Mouse (Mus musculus): ENCODE data around the gene Cep72.
"Not testable (repeated sequence)": the region's sequence is repeated elsewhere in the genome, so short reads cannot be mapped to it uniquely, and the experiment has no call there.

Gene Cep72

DNA sequence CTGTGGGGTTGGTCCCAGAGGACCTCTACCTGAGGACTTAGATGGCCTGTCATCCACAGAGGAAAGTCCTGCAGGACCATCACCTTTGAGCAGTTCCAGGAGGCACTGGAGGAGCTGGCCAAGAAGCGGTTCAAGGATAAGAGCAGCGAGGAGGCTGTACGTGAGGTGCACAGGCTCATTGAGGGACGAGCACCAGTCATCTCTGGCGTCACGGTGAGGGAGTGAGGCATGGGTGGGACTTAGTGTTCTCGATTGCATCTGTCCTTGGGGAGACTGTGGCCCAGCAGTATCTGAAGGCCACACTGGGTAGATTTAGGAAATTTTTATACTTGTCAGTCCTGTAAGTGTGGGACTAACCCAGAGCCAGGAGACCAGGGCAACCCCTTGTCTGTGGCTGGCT, 31.4 kb downstream of the Cep72 start:
- no peak for DNase-seq (ENCODE audit: low spot score)

DNA sequence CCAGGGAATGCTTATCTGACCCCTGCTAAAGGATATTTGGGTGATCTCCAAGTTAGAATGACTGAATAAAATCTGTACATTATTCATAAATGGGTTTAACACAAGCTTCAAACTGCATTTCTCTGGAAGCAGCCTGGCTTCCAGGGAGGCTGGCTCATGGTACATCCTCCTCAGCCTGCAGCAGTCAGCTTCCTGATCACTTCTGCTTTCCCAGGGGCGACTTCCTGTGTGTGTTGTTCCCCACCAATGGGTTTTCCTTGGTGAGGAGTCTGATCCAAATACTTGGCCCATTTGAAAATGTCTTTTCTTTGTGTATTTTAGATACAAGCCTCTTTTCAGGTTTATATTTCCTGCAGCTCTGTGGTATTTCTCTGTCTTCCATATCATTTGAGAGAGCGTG, 33.1 kb downstream of the Cep72 start:
- DNase-seq (ENCODE audit: low spot score), result no peak

DNA sequence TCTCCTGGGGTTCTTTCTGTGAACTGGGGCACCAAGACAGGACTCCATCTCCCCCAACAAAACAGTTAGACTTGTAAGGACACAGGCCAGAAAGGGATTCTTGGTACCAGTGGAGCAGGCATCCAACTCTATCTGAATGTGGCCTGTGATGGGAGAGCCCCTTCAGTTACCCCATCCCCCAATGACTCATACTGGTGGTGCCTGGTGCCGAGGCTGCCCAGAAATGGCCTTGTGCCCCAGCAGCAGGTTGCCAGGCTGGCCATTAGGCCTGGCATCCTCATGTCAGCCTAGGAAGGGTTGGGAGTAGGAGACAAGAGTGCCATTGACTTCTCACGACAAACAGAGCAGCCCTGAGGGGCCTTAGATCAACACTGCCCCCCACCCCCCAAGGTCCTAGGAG, 34.0 kb downstream of the Cep72 start:
- DNase-seq (ENCODE audit: low spot score), result no peak

DNA sequence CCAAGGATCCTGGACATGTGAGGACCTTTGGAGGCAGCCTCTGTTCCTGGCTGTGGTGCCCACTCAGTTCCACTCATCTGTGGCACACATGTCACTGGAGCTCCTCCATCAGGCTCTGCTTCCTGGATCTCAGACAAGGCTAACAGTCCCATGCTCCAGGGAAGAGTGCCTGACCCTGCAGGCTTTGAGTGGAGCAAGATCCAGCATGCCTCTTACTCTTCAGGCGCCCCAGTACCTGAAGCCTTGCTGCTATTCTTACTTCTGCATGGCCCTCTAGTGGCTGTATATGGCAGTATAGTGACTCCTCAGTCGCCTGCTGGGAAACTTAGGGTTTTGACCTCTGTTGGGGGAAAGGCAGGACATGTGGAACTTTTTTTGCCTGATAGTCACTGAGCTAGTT, 35.9 kb downstream of the Cep72 start:
- peak; percentile 75 for DNase-seq (ENCODE audit: low spot score)

DNA sequence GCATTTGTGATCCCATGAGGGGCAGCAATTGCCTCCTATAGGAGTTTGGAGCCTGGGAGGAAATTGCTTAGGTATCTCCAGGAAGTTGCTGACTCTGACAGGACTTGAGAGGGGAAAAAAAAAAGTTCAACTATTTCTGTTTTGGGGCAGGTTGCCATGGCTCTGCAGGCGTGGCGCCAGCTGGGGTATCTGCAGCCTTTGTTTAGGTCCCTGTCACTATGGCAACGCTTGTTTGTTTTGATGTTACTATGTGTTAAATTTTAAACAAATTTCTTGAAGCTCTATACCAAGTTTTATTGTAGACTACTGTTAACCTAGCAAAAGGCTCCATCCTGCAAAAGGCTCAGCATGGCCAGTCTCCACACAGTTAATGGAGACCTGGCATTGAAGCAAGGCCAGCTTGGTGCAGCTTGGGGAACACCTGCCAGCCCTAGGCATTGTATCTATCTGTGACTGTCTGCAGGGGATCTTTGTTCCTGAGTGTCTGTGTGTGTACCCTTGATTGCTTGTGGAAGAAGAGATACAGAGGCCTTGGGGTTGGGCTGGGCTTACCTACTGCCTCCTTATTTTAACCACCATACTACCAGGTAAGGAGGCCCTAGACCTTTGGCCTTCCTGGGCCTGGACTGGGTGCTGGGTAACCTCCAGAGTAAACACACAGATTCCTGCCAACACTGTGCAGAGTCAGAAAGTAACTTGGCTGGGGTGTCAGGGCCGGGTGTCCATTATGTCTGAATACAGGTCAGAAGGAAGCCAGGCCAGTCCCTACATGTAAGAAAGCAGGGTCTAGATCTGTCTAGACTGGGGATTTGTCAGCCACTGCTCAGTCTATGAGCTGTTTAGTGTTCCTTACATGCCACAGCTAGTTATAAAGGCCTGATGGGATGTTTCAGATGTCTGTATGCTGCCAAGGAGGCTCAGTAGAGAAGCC, 36.7 kb downstream of the Cep72 start:
- no peak for DNase-seq (ENCODE audit: low spot score)

DNA sequence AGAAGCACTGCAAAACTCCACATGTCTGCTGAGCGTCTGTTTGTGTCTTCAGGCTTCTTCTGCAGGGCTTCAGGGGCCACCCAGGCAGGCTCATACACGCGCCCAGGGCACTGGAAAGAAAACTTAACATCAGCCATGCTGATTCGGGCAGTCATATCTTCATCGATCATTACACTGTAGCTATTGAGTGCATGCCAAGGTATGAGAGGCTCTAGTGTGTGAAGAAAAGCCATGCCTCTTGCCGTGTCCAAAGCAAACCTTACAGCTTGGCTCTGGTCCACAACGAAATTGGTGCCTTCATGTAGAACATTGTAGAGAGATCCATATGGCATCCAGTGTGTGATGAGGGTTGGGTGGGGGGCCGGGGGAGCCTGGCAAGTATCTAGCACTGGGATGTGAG, 43.1 kb downstream of the Cep72 start:
- not testable (repeated sequence) for DNase-seq (ENCODE audit: low spot score)

DNA sequence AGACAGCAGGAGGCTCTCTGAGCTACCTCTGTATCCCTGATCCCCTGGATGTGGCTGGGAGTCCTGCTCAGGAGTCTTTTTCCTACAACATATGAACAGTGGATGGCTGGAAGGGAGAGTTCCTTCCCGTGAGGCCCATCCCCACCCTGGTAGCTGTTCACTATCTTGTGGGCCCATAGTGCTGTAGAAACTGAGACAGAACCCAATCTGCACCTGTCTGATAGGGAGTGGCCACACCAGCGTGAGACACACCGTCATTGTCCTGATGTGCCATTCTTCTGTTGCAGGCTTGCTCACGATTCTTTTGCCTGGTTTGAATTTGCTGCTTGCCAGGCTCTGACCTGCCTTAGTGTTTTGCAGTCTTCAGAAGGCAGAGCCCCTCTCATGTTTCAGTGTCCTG, 44.7 kb downstream of the Cep72 start:
- DNase-seq (ENCODE audit: low spot score), result no peak

DNA sequence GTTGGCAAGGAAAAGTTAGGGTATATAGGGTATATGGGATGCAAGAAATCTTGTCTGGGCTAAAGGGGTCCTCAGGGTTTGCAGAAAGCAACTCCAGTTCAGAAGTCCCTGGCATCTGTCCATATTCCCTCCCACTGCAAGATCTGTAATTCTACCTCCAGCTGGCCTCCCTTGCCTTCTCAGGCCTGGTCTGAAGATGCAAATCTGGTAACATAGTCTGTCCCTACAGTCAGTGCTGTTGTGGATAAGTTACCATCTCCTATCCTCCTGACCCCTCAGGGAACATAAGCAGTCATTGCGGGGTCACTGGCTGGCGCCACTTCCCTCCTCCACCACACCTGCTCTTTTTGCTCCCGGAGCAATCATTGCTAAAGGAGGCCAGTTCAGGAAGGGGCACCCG, 46.2 kb downstream of the Cep72 start:
- no peak for DNase-seq (ENCODE audit: low spot score)

DNA sequence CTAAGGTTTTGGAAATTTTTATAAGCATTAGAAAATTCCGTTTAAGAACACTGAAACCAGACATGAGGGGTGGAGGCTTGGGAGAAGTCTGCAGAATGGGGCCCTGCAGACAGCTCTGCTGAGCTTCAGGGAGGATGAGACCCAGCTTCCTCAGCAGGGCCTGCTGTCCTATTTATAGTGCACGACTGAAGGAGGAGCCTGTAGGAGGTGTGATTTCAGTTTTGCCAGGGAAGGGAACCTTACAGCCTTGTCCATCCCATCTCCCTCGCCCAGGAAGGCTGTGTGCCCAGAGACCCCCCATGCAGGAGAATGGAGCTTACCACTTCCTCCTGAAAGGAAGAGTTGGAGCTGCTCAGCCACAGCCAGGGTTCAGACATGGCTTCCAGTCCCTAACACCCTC, 51.4 kb downstream of the Cep72 start:
- no peak for DNase-seq (ENCODE audit: low spot score)

DNA sequence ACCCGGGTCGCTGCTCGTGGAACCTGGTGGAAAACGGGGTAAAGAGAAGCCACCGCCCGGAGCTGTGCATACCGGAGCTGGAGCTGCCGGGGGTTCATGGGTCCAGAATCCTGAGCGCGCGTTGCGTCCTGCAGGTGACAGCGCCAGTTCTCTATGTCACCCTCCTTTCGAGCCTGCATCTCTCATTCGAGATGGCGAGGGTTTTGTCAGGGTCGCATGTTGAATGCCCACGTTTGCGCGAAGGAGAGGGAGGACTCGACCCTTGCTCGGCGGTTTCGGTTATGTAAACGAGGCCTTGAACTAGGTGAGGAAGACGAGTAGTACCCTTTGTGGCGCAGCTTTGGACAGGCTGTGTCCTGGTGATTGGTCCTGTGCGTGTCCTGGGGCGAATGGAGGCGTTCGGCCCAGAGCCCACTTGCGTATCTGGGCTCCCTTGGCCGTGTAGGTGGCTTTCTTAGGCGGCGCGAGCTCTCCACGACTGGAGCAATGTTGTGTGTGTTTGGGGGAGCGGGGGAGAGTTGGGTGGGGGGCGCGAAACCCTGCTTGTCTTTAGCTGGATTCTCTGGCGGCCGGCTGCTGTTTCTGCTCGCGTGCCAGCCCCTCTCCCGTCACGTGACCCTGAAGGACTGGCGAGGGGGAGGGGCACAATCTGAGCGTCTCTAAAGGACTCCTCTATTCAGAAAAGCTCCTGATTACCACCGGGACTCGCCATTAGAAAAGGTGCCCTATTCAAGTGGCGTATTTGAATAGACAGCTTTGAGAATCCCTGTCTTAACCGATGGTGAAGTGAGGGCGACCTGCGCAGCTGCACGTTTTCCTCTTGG, 52.1 kb downstream of the Cep72 start:
- peak; percentile 84 for DNase-seq (ENCODE audit: low spot score)

DNA sequence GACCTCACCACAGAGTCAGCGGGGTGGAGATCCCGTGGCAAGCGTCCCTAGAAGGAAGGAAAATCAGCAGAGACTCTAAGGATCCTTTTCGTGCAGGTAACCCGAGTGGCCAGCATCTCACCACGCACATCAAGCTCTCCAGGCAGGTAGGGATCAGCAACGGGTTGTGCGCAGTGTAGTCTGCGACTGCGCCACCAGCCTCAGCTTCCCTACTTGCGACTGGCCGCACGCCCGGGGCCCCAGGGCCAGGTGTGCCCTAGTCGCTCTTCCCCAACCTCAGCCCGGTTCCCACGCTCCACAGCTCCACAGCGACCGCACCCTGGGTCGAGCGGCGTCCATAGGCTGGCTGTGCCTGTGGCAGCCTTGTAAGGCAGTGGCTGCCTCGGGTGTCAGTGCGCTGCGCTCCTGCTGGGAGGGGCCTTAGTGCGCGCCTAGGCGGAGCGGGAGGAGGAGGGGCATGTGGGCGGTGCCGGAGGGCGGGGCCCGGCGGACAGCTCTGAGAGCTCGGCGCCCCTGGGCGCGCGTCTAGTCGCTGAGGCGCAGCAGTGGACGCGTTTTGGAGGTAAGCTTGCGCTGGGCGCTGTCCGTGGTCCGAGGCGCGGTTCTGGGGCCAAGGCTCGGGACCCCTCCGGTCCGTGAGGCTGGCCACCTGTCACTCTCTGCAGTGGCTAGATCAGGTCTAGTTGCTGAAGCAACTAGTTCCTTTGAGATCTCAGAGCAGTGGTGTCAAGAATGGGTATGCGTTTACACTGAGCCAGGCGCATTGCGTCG, 53.0 kb downstream of the Cep72 start, which contains the start of gene Tppp:
Tppp (plus strand) TSS at position 460 of the 771 bp plus-strand sequence.
- DNase-seq (ENCODE audit: low spot score), result peak; percentile 91

DNA sequence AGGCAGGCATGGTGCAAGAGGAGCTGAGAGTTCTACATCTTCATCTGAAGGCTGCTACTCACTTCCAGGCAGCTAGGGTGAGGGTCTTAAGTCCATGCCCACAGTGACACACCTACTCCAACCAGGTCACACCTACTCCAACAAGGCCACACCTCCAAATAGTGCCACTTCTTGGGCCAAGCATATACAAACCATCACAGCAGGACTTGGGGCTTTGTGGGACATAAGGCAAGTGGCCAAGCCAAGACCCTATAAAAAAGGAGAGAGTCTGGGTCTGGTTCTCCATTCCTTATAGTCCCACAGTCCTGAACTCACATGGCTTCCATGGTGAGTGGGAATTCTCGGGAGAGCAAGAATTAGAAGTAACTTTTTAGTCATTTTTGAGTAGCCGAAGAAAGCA, 53.9 kb downstream of the Cep72 start:
- not testable (repeated sequence) for DNase-seq (ENCODE audit: low spot score)

DNA sequence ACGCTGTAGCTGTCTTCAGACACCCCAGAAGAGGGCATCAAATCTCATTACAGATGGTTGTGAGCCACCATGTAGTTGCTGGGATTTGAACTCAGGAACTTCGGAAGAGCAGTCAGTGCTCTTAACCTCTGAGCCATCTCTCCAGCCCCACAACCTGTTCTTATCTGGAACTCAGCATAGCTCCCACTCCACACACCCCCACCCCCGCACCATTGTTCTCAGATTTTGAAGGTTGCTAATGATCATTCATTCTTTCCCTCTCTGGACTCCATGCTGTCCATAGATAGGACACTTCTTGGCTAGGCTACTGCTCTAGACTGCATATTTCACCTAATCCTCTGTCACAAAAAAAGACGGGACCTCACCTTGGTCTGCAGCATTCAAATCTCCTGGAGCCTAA, 55.2 kb downstream of the Cep72 start:
- not testable (repeated sequence) for DNase-seq (ENCODE audit: low spot score)

DNA sequence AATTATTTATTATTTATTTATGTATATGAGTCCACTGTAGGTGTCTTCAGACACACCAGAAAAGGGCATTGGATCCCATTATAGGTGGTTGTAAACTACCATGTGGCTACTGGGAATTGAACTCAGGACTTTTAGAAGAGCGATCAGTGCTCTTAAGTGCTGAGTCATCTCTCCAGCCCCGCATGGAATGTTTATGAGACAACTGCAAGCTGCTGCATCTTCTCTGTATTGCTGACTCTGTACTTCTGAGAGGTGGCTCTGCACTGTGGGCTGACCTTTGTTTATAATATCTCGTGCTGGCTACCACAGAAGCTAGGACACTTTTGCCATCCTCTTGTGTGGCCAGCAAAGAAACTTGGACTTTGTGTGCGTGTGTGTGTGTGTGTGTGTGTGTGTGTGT, 60.6 kb downstream of the Cep72 start:
- no peak for DNase-seq (ENCODE audit: low spot score)

DNA sequence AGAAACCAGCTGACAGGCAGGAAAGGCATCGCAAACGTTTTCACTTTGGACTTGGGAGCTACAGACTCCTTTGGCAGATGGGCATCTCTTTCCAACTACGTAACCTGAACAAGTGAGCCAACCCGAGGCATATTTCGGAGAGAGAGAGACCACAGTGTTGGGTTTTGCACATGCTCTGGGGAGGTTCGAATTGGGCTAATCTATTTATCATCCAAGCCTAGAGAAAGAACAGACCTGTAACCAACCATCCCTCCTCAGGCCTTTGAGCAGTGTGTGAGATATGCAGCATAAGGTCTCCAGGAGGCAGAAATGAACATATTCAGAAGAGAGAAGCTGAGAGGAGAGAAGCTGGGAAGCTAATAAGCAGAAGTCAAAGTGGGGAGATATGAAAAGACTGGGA, 61.1 kb downstream of the Cep72 start:
- no peak for DNase-seq (ENCODE audit: low spot score)

DNA sequence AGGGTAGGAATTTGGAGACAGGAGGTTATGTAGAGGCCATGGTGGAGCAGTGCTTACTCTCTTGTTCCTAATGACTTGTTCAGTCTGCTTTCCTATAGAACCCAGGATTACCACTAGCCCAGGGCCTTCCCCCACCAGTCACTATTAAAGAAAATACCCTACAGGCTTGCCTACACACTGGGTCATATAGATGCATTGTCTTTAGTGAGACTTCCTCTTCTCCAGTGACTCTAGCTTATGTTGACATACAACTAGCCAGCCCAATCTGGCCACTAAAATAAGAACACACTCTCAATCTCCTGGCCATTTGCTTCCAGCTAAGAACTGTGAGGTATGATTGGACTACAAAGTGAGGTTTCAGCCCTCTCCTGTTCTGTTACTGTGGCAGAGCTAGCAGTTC, 61.6 kb downstream of the Cep72 start:
- DNase-seq (ENCODE audit: low spot score), result no peak

DNA sequence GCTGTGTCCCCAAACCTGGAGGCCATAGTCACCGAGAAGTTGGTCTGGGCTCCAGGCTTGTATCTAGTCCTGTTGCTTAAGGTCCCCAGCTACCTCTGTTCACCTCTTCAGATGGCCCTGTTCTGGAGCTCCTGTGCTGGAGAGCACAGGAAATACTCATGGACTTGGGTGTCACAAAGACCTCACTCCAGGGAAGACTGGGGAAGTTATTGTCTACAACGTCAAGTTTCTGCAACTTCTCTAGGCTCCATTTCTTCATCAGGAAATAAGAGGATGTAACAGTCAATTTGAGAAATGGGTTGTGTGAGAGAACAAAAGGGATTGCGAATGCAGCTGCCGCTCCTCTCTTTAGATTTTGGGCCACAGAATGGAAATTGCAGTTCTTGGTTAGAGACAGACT, 65.6 kb downstream of the Cep72 start:
- no peak for DNase-seq (ENCODE audit: low spot score)

DNA sequence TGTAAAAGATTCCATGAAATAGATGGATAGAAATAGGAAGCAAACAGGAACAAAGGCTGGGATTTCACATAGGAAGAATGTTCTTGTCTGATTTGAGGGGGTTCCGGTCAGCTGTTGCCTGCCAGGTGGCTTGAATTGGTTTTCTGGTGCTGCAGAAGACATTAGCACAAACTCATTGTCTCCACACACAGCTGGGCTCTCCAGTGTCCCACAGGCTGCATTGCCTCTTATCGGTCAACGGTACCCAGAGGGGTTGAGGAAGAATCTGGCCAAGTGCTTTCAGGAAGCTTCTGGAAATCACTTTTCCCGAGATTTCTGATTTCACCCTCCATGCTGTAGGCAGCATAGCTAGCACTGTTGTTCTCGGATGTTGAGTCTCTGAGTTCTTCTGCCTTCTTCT, 70.8 kb downstream of the Cep72 start:
- no peak for DNase-seq (ENCODE audit: low spot score)

DNA sequence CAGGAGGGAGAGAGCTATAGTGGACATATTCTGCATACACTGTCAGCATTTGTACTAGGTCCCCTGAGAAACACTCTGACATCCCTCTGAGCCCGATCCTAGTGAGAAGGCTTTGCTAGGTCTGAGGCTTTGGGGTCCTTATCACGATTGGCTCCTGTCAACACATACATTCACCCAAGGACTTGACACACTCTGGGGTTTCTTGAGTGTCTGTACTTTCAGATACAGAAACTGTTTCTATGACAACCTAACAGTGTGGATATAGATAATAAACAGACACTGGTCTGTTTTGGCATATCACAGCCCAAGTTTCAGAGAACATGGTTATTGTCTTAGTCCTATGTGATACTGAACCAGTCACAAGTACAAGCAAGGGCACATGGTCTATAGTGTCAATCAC, 71.3 kb downstream of the Cep72 start:
- DNase-seq (ENCODE audit: low spot score), result no peak

DNA sequence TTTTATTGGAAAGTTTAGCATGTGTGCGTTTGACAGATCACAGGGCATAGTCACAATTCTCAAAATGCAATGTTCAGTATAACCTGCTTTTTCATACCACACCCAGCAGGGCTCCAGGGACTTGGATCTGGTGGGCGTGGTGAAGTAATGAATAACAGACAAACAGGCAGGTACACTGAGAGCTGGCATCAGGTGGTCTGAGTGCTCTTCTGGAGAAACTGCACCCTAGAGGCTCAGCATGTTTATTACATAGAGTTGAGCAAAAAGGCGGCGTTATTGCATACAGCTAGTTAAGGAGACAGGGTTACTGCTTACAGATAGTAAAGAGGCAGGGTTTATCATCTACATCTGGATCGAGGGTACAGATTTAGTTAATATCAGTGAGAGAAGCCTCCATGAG, 71.8 kb downstream of the Cep72 start:
- no peak for DNase-seq (ENCODE audit: low spot score)
